Mouse (Mus musculus) retina, postnatal 7 days (tissue): ENCODE data around the gene Dennd4b.
"Not testable (repeated sequence)": the region's sequence is repeated elsewhere in the genome, so short reads cannot be mapped to it uniquely, and the experiment has no call there.

Source experiments
- DNase-seq: peaks from one replicate; pipeline ENCODE4 v3.0.0-alpha.2; 2012; ENCODE audit warnings: low read depth, low spot score

The Dennd4b gene

GRCm38 (mm10) chr3:90265034-90265931 lies at the start of gene Dennd4b:
Gene Dennd4b (plus strand): TSS chr3:90265185.
- peak; percentile 76 for DNase-seq

GRCm38 (mm10) chr3:90215825-90216380 lies 49.1 kb upstream of the Dennd4b start:
- DNase-seq = no peak

DNA sequence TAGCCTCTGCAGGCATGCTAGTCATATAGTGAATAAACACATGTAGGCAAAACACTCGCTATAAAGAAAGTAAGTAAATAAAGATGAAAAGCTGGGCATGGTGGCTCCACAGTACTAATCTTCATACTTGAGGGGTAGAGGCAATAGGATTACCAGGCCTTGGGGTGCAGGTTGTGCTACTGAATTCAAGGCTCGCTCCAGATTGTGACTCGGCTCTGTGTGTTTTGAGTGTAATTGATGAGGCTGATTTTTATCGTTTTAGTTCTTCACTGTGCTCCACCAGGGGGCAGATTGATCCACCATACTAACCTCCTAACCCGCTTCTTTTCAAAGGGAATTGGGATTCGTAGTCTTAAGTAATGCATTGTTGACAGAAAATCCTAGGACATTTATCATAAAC lies 44.9 kb upstream of the Dennd4b start:
- peak; percentile 31 for DNase-seq

DNA sequence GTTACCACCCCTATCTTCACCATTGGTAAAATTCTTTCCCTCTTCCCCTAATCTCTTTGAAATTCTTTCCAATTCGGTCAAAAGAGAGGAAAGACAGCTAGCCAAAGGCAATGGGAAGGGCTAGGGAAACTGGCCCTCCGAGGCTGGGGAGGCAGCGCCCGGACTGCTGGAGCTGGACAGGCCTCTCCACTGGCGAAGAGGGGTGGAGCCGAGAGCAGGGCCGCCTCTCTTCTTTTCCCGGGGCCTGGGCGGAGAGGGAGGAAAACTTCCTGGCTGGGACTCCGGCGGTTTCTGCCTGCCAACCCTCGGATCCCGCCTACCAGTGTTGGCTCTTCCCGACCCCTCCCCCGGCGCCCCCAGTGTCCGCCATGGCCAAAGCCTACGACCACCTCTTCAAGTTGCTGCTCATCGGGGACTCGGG lies 44.4 kb upstream of the Dennd4b start:
- DNase-seq = no peak

GRCm38 (mm10) chr3:90221123-90221522 lies 43.9 kb upstream of the Dennd4b start:
- DNase-seq = no peak

DNA sequence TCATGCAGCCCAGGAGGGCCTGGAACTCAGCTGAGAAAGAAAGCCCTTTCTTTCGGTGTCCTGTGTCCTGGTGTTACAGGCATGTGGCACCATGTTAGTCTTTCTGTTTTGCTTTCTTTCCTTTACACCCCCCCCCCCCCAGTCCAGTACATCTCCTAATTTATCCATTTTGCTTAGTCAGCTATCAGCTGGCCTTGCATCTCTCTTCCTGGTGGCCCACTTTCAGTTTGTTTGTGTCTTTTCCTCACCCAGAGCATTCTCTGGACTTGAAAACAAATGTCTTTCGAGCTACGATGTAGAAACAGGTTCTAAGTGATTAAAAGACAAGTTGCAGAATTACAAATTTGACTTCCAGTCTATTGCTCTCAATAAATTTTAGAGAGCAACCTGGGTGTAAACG lies 42.5 kb upstream of the Dennd4b start:
- DNase-seq = no peak

GRCm38 (mm10) chr3:90222941-90223340 lies 42.0 kb upstream of the Dennd4b start:
- DNase-seq = no peak

DNA sequence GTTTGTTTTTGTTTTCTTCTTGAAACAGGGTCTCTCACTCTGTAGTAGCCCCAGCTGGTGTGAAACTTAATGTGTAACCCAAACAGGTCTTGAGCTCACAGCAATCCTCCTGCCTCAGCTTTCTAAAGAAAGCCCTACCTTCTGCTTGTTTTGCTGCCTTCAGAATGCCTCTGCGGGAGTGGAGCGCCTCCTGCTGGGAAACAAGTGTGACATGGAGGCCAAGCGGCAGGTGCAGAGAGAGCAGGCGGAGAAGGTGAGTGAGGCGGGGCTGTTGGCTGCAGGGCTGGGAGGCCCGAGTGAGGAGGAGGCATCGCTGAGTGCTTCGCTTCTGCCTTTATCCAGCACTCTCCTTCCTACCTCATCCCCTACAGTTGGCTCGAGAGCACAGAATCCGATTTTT lies 40.7 kb upstream of the Dennd4b start:
- no peak for DNase-seq

GRCm38 (mm10) chr3:90231075-90231474 lies 33.9 kb upstream of the Dennd4b start:
- DNase-seq = no peak

DNA sequence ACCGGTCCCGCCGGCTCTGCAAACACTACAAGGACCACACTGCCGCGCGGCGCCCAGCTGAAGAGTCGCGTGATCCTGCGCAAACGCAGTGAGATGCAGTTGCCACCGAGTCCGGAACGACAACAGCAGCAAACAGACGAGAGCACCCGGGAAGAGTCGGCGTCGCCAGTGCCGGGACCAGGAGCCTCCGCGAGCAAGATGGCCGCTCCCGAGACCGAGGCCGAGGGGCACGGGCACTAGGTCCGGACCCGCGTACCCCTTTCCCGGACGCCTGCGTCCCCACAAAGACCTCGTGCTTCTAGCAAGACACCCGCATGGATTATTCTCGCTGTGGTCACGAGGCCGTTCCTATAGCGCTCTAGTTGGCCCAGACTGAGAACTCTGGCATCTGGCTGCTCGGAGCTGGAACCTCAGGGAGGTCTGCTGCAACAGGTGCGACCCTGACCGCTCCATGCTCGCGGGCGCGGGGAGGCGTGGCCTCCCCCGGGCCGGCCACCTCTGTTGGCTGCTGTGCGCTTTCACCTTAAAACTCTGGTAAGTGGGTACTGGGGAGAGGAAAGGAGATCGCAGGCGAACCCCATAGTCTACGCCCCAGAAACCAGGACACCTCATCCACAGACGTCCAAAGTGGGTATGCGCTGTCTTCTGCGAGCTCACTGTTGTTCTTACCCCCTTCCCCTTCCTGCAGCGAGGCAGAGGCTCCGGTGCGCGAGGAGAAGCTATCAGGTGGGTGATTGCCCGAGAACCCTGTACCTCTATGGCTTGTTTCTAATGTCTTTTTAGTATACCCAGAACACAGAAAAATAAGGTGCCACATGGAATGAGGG lies 33.3 kb upstream of the Dennd4b start, which contains the start of gene Jtb:
Gene Jtb (plus strand): TSS at position 91 of the 827 bp plus-strand sequence.
- DNase-seq = peak; percentile 89

GRCm38 (mm10) chr3:90241251-90241650 lies 23.7 kb upstream of the Dennd4b start:
- DNase-seq = no peak

DNA sequence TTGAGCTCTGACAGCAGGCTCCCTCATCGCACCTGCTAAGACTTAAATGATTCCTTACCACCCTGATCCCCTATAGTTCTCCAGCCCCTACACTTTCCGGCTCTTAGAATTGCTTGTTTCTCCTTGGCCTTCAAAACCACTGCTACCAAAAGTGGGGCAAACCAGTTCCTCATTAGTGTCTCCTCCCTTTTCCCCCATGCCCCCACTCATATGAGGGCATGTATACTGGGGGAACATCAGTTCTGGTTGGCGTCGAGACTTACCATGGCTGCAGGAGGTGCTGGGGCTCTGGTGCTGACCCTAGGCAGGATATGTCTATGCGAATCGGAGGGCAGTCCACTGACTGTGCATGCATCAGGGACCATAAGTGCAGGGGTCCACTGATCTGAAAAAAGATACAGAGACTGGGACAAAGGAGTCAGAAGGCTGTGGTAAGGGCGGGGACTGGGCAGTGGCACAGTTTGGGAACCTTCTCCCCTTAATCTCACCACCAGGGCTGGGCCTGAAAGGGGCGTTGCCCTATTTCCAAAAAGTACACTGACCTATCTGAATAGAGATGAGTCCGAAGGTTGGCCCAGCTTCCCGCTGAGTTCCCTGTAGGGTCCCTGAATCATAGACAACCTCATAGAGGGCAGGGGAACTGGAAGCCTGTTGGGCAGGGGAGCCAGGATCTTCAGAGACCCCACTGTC lies 23.2 kb upstream of the Dennd4b start:
- no peak for DNase-seq

- DNase-seq = no peak
Measured at GRCm38 (mm10) chr3:90242984-90243775, 21.8 kb upstream of the Dennd4b start, which contains the start of gene Creb3l4. Gene Creb3l4 (minus strand): TSS chr3:90243512.

GRCm38 (mm10) chr3:90245406-90245805 lies 19.6 kb upstream of the Dennd4b start:
- DNase-seq = no peak

- DNase-seq = no peak
Measured at GRCm38 (mm10) chr3:90247630-90247959, 17.4 kb upstream of the Dennd4b start.

DNA sequence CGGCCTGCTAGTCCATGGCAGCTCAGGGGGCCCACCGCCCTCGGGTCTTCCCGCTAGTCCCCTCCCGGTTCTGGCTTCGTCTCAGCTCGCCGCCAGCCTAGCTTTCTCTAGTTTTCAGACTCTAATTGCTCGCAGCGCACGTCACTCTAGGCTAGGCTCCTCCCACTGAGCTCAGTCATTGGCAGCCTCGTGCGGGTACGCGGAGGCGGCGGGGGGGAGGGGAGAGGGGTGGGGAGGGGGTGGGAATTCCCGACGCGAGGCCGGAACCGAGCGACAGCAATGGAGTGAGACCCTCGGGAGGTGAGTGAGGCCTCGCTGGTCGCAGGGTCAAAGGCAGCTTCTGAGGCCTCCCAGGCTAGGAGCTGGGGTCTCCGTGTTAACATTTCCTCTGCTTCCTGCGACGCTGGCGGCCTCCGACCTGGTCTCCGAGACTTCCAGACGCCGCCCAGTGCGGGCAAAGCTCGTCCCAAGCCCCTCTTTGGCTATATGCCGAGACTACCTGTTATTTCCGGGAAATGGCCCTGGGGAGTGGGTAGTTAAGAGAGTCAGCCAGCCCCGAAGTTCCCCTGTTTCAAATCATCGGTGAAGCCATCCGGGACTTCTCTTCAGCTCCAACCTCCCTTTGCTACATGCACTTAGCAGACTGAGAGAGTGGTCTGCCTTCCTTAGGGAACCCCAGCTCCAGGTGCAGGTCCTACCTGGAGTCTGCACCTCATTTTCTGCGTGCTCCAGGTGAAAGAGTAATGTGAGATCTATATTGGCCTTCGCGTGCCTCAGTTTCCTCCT lies 16.8 kb upstream of the Dennd4b start, which contains the start of gene Slc39a1:
Gene Slc39a1 (plus strand): TSS at position 213 of the 786 bp plus-strand sequence.
- DNase-seq = peak; percentile 89

DNA sequence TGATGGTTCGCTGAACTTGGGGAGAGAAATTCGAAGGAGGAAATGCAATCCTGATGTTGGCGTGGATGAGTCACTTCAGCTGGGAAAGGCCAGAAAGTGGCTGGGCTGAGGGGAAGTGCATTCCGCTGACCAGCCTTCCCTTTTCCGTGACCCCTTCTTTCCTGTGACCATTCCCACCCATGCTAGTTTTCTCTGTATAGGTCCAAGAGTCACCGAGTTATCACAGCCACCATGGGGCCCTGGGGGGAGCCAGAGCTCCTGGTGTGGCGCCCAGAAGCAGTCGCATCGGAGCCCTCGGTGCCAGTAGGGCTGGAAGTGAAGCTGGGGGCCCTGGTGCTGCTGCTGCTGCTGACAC lies 16.3 kb upstream of the Dennd4b start:
- DNase-seq = no peak

- no peak for DNase-seq
Measured at GRCm38 (mm10) chr3:90250791-90251190, 14.2 kb upstream of the Dennd4b start.

GRCm38 (mm10) chr3:90251731-90252226 lies 13.2 kb upstream of the Dennd4b start:
- DNase-seq = not testable (repeated sequence)

DNA sequence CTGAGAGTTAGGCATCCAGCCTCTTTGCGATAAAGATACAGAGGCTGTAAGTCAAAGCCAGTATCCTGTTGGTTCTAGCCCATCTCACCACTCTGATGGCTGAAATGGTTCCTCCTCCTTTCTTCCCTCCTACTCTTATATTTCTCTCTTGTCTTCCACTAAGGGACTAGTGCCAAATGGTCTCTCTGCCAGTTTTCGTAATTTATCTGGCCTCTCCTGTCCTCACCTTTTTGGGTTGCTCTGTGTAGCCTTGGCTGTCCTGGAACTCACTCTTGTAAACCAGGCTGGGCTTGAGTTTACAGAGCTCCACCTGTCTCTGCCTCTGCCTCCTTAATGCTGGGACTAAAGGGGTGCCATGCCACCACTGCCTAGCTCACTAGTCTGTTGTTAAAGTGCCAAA lies 12.3 kb upstream of the Dennd4b start:
- not testable (repeated sequence) for DNase-seq
